15 mouse cellular contexts compared by ENCODE assay signal in genomic region chr4:130576247-130576931, GRCm38 (mm10). TPM values are rescaled to one million over a fixed set of nuclear protein-coding genes. Genes with fewer than 3 reads are reported as not detected.
A peak's percentile ranks its signal among the peaks of the same experiment; 100 is the strongest.
DNase-seq lines count a peak whose midpoint lies in the region; ATAC-seq lines count a peak whose summit lies in the region.
"Had no signal": no experiment of that assay in that cellular context is flagged by ENCODE, and none has a peak within 500 bp of the region (broad histone marks: within the 10 kb centered on the region; RNA-seq: fewer than 3 reads in every experiment).

No protein-coding gene starts in this region.

- no peaks in the 10 kb centered on the region for H3K36me3 ChIP-seq in limb, embryonic 15.5 days
- H3K36me3 ChIP-seq in limb, embryonic 10.5 days = no peaks in the 10 kb centered on the region
- H3K36me3 ChIP-seq: hindbrain, embryonic 13.5 days; lung, embryonic 15.5 days had no signal

- no peak overlapping the region for H3K4me2 ChIP-seq in limb, embryonic 15.5 days
- H3K4me2 ChIP-seq: heart, embryonic 11.5 days; hindbrain, embryonic 13.5 days; liver, embryonic 11.5 days; lung, embryonic 15.5 days had no signal

- WGBS in limb, embryonic 15.5 days = 60% methylated on average over 13 of the region's 13 CpGs
- WGBS in limb, embryonic 10.5 days = 62% methylated on average over 13 of the region's 13 CpGs

- 0 out of 2 replicates have a peak, but pooled peaks have one; percentile 30 for ATAC-seq in limb, embryonic 15.5 days (ENCODE audit: insufficient number of reproducible peaks, low FRiP score, low TSS enrichment, low read depth)
- ATAC-seq: intestine, postnatal 0 days had no signal

- H3K27ac ChIP-seq in limb, embryonic 15.5 days = no peak overlapping the region
- no peak overlapping the region for H3K27ac ChIP-seq in limb, embryonic 10.5 days
- H3K27ac ChIP-seq: hindbrain, embryonic 13.5 days; lung, embryonic 15.5 days had no signal

- H3K4me1 ChIP-seq in limb, embryonic 15.5 days = peaks cover 16% of the 10 kb centered on the region
- peaks cover 37% of the 10 kb centered on the region for H3K4me1 ChIP-seq in limb, embryonic 10.5 days

- no peak overlapping the region for H3K9ac ChIP-seq in limb, embryonic 15.5 days
- H3K9ac ChIP-seq: hindbrain, embryonic 13.5 days; lung, embryonic 15.5 days had no signal

- no peak overlapping the region for H3K4me3 ChIP-seq in limb, embryonic 15.5 days
- no peak overlapping the region for H3K4me3 ChIP-seq in limb, embryonic 10.5 days
- H3K4me3 ChIP-seq: hindbrain, embryonic 13.5 days; lung, embryonic 15.5 days had no signal

- no peak for DNase-seq in limb, embryonic 10.5 days (ENCODE audit: low spot score)
- peak; percentile 38 for DNase-seq in 3134 (ENCODE audit: extremely low read depth, insufficient read length, low spot score)
- DNase-seq in 3T3-L1 (ENCODE audit: low read depth, low spot score) = peak; percentile 74
- DNase-seq in adrenal gland, postnatal 14 days = peak; percentile 69
- no peak for DNase-seq in retina, embryonic 14.5 days (ENCODE audit: low spot score)
- DNase-seq in cerebellum, postnatal 4 days (ENCODE audit: low spot score in 2 of 2) = no peak
- DNase-seq: gastrocnemius, postnatal 25 days; kidney, postnatal 25 days; right cerebral cortex, postnatal 14 days had no signal

- H3K9me3 ChIP-seq in limb, embryonic 15.5 days = no peaks in the 10 kb centered on the region
- no peaks in the 10 kb centered on the region for H3K9me3 ChIP-seq in limb, embryonic 10.5 days (replicated peaks)
- H3K9me3 ChIP-seq: hindbrain, embryonic 13.5 days; lung, embryonic 15.5 days had no signal

- no peaks in the 10 kb centered on the region for H3K27me3 ChIP-seq in limb, embryonic 15.5 days
- H3K27me3 ChIP-seq in limb, embryonic 10.5 days (ENCODE audit: low read depth, poor library complexity, severe bottlenecking) = no peaks in the 10 kb centered on the region

RNA-seq across cellular contexts. Expression of gene Nkain1, which starts 2.4 kb away (rescaled TPM):
- 0.79 and 0.97 TPM in 2 replicates for polyA plus RNA-seq in limb, embryonic 15.5 days (2015; fragmentation: Nextera tagmentation; extraction: Ambion mirVana)
- 4.4 and 4.8 TPM in 2 replicates for polyA plus RNA-seq in limb, embryonic 10.5 days (2016; fragmentation: Nextera tagmentation; extraction: Ambion mirVana)
- total RNA-seq in adrenal gland, postnatal 14 days (2021) = 6.6 and 7.4 TPM in 2 replicates

Comparison
In these comparisons a context has a peak if more than half of its experiments do, and no peak if none do; other contexts are left out.
1. DNase-seq: peak in 3134 (single experiment), 3T3-L1 (single experiment) and adrenal gland, postnatal 14 days (single experiment); none in limb, embryonic 10.5 days (single experiment), retina, embryonic 14.5 days (single experiment) and cerebellum, postnatal 4 days (0 of 2).